Mouse (Mus musculus) adrenal gland, adult 2 months (tissue): ENCODE results near the gene Vars2. TPM values are rescaled to one million over a fixed set of nuclear protein-coding genes. Genes with fewer than 3 reads are reported as not detected.
A peak's percentile ranks its signal among the peaks of the same experiment; 100 is the strongest.

ENCODE experiments used
- DNase-seq: peaks from one replicate; pipeline ENCODE4 v3.0.0; 2021
- long read RNA-seq: library from polyadenylated mRNA; stranded (forward); transcript quantifications from one replicate; pipeline ENCODE4 v2.0.0, GENCODE M21; 2021
- polyA plus RNA-seq: library from polyadenylated mRNA; depleted of rRNA; stranded (reverse); fragments of >200 nt; gene quantifications from 2 replicates; pipeline ENCODE4 v1.2.3, GENCODE M21; 2012; rRNA removed
- total RNA-seq, 2 experiments: library from RNA; stranded (reverse); gene quantifications; 2 replicates each; pipeline ENCODE4 v1.2.3; 2021

Gene Vars2
- total RNA-seq (10 to 100 TPM; 36.4 to 38.6 TPM), polyA plus RNA-seq (75.5 and 77.3 TPM in 2 replicates)
- long read RNA-seq, full-length matches to known transcripts: 18 of 24 reads
- long read RNA-seq, partial matches to known transcripts: 3 of 24 reads
- long read RNA-seq, other reads (novel, unspliced or antisense): 3 of 24 reads

DNA sequence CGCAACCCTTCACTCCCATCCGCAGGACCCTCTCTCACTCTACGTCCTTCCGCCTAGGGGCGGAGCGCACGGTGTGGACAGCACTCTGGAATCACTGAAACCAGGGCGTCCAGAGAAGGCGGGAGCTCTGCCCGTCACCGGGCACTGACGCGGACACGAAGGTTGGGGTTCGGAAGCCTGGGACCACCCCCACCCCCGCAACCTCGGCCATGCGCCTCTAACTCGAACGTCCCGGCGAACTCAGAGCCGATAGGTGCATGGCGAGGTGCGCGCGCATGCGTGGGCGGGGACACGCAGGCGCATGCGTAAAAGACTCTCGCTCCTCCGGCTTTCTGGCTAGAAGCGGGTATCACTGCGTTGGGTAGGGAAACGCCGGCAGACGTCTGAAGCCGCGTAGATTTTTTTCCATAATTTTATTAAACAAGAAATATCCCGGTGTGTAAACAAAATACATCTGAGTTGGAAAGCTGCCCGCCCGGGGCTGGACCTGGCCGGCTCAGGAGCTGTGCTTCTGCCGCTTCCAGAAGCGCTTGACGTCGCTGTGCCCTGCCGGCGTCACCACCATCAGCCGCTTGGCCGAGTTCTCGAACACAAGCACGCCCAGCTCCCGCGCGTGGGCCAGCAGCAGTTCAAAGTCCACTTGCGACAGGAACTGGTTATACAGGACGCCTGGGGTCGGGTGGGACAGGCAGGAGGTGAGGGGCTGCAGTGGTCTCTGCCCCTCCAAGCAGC is at the start of gene Vars2:
TSS of gene Vars2 (minus strand) at position 259 of the 732 bp plus-strand sequence.
- peak; percentile 97 for DNase-seq

DNA sequence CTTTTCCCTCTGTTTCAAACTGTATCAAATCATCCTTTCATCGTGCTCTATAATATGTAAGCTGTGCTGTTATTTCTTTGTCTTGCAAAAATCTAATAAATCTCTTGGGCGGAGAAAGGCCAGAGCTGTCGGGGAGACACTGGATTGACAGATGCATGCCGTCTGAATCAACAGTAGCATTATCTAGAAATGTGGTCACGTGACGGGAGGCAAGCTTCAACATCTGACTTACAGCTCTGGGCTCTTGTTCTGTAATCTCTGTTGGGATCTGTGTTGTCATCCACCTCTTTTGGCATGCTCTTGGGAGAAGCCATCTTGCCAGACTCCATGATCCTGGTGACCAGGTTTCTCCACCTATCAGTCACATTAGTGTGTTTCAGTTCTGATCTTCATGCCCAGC is 49.7 kb upstream of the Vars2 start:
- no peak for DNase-seq

- no peak for DNase-seq
Measured at GRCm38 (mm10) chr17:35716114-35716513, 48.7 kb upstream of the Vars2 start.

GRCm38 (mm10) chr17:35710705-35711347 is 43.4 kb upstream of the Vars2 start:
- DNase-seq: peak; percentile 64

DNA sequence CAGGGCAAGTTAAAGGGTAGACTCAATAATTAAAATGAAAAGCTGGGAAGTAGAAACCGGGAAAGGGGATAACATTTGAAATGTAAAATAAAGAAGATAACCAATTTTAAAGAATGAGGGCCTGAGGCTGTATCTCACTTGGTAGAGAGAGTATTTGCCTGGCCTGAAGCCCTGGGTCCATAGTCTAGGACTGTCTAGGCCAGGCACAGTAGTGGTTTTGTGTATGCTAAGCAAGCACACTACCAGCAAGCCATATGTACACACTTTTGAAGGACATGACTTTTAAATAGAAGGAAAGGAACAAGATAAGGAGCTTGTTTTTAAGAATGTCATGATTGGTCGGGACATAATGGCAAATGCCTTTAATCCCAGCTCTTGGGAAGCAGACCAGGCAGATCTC is 41.2 kb upstream of the Vars2 start:
- no peak for DNase-seq

GRCm38 (mm10) chr17:35707929-35708328 is 40.5 kb upstream of the Vars2 start:
- peak; percentile 59 for DNase-seq

DNA sequence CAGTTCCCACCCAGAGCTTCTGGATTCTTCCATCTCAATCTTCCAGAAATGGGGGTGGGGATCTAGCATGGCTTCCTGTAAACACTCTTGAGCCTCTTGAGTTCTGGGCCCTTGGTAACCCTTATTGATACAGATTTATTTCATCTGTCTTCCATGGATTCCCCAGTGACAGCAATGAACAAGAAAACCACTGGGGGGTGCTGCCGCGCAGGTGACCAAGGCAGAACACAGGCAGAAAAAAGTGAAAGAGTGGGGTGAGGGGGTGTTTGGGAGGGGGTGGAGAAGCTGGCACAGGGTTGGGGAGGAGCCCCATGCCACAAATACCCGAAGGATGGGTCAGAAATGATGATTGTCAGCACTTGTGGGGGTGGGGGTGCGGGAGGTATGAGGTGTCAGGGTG is 38.4 kb upstream of the Vars2 start:
- DNase-seq: peak; percentile 55

DNA sequence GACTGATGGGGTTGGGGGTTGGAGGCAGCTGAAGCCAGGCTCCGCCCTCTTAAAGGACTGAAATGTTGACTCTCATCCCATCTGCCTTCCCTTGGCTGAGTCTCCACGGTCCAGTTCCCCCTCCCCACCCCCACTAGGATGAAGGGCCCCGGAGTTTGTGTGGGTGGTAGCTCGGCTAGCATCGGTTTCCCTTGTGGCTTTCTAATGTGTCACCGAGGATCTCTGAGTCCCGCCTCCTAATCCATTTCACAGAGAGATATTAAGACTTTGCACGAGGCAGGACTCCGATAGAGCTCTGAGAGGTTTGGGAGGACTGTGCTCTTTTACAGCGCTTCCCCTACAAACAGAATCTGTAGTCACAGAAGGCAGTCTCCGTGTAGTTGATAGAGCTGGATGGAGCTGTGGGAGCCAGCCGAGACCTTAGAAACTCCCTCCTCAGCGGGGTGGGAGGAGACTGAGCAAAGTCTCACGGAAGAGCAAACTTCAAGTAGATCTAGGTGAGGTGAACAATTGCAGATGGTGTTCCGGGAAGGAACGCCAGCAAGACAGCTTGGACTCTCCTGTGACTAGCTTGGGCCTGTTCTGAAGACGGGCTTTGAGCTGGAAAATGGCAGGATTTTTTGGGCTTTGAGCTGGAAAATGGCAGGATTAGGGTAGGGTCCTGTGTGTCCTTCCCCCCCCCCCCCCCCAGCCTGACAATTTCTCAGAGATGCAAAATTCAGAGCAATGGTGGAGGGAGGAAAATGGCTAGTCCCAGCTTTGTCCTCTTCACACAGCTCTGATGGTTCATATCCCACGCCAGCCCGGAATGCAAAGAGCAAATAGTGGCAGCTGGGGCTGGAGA is 37.5 kb upstream of the Vars2 start, which contains the start of gene Ddr1:
TSS of gene Ddr1 (minus strand) at position 1 of the 844 bp plus-strand sequence.
- peak; percentile 38 for DNase-seq

GRCm38 (mm10) chr17:35703751-35704271 is 36.4 kb upstream of the Vars2 start:
- no peak for DNase-seq

GRCm38 (mm10) chr17:35703065-35703464 is 35.7 kb upstream of the Vars2 start:
- DNase-seq: no peak

- DNase-seq: no peak
Measured at GRCm38 (mm10) chr17:35702605-35703004, 35.2 kb upstream of the Vars2 start.

GRCm38 (mm10) chr17:35701978-35702461 is 34.6 kb upstream of the Vars2 start:
- peak; percentile 34 for DNase-seq

- DNase-seq: peak; percentile 38
Measured at GRCm38 (mm10) chr17:35701203-35701977, 34.0 kb upstream of the Vars2 start.

GRCm38 (mm10) chr17:35700371-35700961 is 33.1 kb upstream of the Vars2 start:
- peak; percentile 91 for DNase-seq

- DNase-seq: peak; percentile 92
Measured at GRCm38 (mm10) chr17:35699919-35700318, 32.5 kb upstream of the Vars2 start.

DNA sequence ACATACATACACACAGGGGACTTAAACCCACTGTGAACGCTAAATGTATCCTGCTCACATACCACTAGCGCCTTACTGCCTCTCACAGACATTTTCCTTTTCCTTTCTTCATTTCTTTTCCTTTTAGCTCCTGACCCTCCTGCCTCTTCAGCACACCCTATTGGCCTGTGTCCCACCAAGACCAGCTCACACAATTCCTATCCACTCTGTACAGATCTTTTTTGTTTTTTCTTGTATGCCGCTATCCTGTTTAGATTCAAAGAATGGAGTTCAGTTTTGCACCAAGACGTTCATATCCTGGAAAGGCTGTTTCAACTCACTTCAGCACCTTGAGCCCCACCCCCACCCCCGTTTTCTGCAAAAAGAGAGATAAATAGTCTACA is 31.1 kb upstream of the Vars2 start:
- no peak for DNase-seq

DNA sequence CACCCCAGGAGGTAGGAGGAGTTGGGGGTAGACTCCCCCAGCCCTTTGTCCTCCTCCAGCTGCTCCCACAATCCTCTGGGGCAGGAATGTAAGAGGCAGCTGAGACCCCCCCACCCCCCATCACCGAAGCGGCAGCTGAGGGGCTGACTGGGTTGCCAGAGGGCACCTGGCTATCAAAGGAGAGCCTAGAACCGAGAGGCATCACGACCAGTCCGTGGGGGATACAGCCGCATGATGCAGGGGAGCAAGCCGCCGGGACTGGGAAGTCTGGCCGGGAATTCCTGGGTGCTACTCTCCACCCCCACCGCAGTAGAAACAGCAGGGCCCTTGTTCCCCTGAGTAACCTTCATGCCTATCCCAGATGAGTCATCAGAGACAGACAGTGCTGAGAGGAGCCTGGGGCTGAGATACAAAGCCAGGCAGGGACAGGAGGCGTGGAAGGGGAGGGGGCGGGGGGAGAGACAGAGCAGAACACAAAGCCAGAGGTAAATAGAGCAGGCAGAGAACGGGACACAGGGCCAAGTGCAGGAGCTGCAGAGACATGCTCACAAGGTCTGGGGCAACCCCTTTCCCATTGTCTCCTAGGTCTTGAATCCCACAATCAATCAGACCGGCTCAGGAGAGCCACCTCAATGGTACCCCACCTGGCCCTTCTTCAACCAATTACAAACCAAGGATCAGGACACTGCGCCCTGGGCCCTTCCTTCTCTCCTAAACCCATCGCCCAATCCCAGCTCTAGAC is 30.5 kb upstream of the Vars2 start:
- DNase-seq: peak; percentile 78

DNA sequence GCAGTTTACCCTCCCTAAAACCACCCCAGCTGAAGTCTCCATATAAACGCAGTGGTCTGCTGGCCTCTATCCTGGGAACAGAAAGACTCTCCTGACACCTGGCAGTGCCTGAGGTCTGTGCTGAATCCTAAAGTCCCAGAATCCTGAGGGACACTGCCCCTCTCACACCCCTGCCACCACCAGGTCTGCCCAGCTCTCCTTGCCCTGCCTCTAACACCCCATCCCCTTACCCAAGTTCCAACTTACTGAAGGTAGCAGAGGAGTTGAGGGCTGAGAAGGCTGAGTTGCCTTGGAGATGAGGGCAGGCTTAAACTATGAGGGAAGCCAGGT is 30.0 kb upstream of the Vars2 start:
- DNase-seq: no peak

GRCm38 (mm10) chr17:35696691-35697090 is 29.3 kb upstream of the Vars2 start:
- DNase-seq: no peak

DNA sequence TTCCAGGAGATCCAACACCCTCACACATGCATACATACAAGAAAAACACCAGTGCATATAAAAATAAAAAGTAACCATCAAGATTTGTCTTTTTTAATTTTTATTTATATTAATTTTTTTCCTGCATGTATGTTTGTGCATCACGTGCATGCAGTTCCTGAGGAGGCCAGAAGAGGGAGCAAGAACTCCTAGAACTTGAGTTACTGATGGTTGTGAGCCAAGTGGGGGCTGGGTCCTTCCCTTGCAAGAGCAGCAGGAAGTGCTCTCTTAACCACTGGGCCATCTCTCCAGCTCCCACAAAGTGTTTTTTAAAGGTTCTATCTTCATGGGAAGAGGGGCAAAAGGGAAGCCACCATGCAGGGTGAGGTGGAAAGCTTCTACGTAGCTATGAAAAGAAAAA is 27.9 kb upstream of the Vars2 start:
- DNase-seq: no peak
